Mouse (Mus musculus) adrenal gland, postnatal 25 days (tissue): ENCODE measurements around the gene Slc22a16. TPM values are rescaled to one million over a fixed set of nuclear protein-coding genes. Genes with fewer than 3 reads are reported as not detected.
"Not testable (repeated sequence)": the region's sequence is repeated elsewhere in the genome, so short reads cannot be mapped to it uniquely, and the experiment has no call there.

Experiments
- DNase-seq: peaks from one replicate; pipeline ENCODE4 v3.0.0; 2021; ENCODE audit warnings: mixed read lengths
- long read RNA-seq: library from polyadenylated mRNA; stranded (forward); transcript quantifications from one replicate; pipeline ENCODE4 v2.0.0, GENCODE M21; 2021
- total RNA-seq: library from RNA; stranded (reverse); gene quantifications from 2 replicates; pipeline ENCODE4 v1.2.3, GENCODE M21; 2021

Slc22a16 gene
- total RNA-seq: not detected in 2 replicates
- long read RNA-seq: 0 reads

DNA sequence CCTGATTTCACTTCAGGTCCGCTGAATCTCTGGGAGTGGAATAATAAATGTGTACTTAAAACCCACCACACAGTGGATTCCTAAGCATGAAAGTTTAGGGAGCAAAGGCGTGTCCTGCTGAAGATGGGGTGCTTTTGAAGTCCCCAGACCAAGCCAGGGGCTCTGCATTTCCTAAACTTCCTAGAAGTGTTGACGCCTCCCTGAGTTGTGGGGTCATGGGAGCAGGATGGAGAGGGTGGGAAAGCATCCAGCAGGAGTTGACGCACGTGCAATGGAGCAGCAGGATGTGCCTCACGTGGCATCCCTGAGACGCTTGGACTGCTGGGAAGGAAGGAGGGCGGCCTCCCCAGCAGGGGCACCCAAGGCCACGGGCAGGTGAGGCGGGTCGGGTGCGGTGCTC, at the start of gene Slc22a16:
Gene Slc22a16 (plus strand): TSS at position 301 of the 400 bp plus-strand sequence.
- no peak for DNase-seq

- peak; percentile 5 for DNase-seq
Measured at GRCm38 (mm10) chr10:40521579-40521978, 48.6 kb upstream of the Slc22a16 start.

DNA sequence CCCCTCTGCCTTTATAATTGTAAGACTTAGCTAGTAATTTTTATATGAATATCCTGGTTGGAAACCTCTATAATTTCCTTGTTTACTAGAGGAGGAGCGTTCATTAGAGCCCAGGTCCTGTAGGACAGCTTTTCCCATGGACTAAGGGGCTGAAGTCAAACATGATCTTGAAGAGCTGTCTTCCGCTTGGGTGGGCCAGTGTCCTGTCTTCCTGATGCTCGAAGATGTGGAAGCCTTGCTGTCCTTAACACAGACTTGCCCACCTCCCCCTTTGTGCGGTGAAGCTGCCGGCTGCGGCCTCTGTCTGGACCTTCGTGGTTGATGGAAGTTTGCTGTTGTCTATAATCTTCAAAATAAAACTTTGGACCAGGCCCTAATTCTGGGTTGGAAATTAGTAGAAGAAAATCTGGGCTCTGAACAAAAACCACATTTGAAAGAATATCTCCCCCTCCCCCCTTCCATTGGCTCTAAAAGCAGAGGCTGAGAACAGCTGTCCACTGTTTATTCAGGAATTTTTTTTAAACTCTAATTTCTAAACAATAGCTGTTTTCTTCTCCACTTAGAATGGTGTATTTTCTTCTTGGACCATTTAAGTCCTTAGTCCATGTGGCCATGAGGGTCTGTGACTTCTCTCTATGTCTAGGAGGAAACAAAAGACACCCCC, 46.7 kb upstream of the Slc22a16 start:
- no peak for DNase-seq

- DNase-seq: no peak
Measured at GRCm38 (mm10) chr10:40524032-40524806, 45.9 kb upstream of the Slc22a16 start.

GRCm38 (mm10) chr10:40524991-40525390, 45.1 kb upstream of the Slc22a16 start:
- no peak for DNase-seq

DNA sequence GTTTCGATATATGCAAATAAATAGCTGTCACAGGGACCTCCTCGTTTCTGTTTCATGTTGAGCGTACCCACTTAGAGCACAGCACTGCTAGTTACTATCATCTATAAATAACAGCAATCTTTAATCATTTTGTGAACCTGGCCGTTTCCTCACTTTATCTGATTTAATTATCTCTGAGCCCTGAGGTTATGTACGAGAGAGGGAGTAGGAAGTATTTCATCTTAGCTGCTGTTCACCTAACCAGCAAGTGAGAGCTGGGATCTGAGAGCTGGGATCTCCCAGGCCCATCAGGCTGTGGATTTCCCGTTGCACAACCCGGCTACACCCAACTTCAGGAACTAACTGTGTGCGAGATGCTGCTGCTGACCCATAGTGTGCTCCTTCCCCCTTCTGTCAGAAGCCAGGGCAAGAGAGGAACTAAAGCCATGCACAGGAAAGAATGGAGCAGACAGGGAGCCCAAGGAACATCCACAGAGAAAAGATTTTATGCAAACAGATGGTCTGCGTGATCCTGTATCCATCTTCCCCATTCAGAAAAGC, 44.5 kb upstream of the Slc22a16 start:
- no peak for DNase-seq

DNA sequence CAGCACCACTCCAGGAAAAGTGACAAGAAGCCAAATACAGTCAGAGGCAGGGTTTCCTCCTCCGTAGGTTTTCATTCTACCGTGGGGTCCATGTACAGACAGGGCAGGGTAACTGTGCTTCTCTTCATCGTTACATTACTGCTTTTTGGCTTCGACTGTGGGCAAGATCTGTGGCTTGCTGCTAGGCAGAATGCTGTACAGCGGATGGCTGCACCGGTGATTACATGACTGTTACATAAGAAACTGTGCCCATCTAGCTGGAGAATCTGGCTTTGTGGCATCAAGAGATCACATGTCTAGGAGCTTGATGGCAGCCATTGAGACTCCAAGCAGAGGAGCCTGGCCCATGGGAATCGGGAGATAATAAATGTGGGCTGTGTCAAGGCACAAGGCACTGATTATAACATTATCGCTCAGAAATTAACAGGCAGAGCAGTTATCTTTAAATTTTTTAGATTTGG, 43.8 kb upstream of the Slc22a16 start:
- DNase-seq: no peak

DNA sequence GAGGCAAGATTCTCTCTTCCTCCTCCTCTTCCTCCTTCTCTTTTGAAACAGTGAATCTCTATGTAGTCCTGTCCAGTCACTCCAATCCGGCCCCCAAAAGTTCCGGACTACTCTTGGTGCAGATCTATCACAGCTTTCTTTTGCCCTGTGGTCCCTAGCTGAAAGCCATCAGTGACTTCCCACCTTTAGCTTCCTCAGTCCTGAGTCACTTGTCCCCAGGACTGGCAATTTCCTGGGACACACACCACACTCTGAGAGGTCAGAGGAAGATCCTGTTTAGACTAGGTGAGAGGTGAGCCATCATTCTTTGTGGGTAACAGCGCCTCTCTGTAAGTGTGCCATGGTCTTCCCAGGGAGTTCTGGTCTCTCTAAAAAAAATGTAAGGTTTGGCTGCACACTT, 43.1 kb upstream of the Slc22a16 start:
- no peak for DNase-seq

GRCm38 (mm10) chr10:40527573-40527972, 42.6 kb upstream of the Slc22a16 start:
- no peak for DNase-seq

- DNase-seq: no peak
Measured at GRCm38 (mm10) chr10:40528668-40529067, 41.5 kb upstream of the Slc22a16 start.

- peak; percentile 22 for DNase-seq
Measured at GRCm38 (mm10) chr10:40529617-40530016, 40.5 kb upstream of the Slc22a16 start.

GRCm38 (mm10) chr10:40530661-40531060, 39.5 kb upstream of the Slc22a16 start:
- DNase-seq: no peak

- DNase-seq: not testable (repeated sequence)
Measured at GRCm38 (mm10) chr10:40532586-40532985, 37.5 kb upstream of the Slc22a16 start.

DNA sequence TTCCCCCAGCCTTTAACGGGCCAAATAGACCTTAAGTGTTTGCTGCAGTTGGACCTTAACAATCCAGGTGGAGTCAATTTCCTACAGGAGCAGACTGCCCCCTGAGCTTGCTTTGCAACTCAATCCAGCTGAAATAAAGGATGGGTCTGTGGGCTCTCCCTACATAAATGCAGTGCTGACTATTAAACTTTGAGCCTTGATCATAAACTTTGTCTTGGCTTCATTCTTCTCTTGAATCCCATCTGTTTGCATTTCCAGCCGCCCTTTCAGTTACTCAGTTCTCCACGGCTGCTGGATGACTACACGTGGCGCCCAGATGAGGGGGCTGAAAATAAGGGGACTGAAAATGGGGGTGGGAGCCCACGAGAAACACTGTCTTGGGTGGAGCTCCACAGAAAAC, 28.8 kb upstream of the Slc22a16 start:
- DNase-seq: no peak

DNA sequence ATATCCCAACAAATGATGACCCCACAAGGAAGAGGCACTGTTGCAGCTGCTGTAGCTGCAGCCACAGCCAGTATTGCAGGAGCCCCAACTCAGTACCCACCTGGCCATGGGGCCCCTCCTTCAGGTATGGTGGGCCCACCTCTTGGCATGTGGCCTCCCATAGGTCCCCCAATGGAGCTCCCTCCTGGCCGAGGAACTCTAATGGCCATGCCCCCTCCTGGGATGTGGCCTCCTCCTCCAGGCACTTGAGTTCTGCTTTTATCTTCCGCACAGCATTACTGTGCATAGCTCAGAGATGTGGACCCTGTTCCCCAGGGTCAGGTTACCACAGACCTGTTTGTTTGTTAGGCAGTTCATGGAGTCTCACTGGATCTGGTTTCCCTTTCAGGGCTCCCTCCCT, 20.8 kb upstream of the Slc22a16 start:
- DNase-seq: no peak

GRCm38 (mm10) chr10:40551801-40552200, 18.3 kb upstream of the Slc22a16 start:
- DNase-seq: no peak

DNA sequence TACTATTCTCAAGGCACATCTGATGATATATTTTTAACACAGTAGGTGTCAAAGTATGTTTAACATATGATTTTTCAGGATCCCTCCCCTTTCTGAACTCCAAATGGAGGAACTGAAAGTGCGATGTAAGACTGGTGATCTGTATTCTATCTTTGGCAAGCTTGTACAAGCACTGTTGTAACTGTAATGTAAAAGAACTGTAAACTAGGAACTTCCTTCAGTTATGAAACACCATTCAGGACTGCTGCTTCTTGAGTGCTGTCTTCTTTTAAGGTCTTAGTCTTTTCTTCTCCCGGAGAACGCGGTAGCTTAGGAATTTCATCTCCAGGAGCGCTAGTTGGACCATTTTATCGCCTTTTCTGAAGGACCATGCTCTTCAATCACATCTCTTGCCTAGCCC, 4.4 kb upstream of the Slc22a16 start:
- DNase-seq: not testable (repeated sequence)

- DNase-seq: no peak
Measured at GRCm38 (mm10) chr10:40575912-40576634, 5.9 kb downstream of the Slc22a16 start.

- DNase-seq: no peak
Measured at GRCm38 (mm10) chr10:40583584-40584255, 13.6 kb downstream of the Slc22a16 start.

DNA sequence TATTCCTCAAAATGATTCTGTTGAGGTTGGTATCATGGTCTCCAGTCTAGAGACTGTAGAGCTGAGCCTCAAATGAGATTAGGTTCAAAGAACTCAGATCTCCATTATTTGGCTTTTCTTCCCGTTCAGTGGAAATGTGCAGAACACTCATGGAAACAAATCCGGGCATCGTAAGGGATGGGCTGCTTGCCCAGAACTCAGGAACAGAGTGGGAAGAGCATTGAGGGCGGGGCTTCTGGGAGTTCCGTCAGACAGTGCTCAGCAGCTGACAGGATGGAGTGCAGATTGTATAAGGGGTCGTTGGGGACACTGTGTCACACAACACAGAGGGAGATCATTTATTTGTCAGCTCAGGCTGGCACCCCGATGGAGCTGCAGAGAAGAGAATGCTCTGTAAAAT, 22.1 kb downstream of the Slc22a16 start:
- no peak for DNase-seq

- peak; percentile 52 for DNase-seq
Measured at GRCm38 (mm10) chr10:40597177-40597576, 27.0 kb downstream of the Slc22a16 start.
